Mouse (Mus musculus): ENCODE measurements around the gene Dis3l. TPM values are rescaled to one million over a fixed set of nuclear protein-coding genes. Genes with fewer than 3 reads are reported as not detected.
"Not testable (repeated sequence)": the region's sequence is repeated elsewhere in the genome, so short reads cannot be mapped to it uniquely, and the experiment has no call there.

Gene Dis3l
- total and polyA plus RNA-seq, 2 experiments from 2014 or later: 18.1 to 18.5 TPM

DNA sequence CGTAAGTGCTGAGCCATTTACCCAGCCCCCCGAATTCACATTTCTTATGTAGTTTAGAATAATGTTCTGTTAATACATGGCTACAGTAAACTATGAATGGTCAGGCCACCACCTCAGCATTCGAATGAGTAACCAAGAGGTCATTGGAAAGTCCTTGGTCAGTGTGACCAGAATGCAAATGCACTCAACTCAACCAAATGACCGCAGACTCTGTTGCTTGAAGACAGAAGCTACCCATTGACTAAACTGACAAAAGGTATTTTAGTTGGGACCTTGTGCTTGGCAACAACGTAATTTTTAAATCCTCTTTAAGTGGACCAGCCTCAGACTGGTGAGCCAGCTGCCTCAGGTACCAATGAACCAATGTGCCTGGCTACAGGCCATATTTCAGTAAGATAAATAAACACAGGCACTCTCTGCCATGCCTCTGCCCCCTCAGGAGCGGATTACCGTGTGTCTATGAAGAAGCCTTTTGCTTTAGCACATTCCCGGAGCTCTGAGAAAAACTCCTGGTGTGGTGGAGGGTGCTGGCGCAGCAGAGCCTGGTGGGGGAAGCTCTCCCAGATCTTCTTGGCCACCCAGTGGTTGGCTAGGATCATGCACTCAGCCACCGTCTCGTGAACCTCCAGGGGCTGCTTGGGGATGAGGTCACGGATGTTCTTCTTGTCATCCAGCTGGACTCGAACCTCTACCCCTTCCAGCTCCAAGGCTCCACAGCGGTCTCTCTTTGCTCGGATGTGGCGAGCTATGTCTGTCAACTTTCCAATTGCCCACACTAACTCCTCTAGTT is 29.9 kb downstream of the Dis3l start:
- TF ChIP-seq CTCF (IDR thresholded peaks at IDR 0.05): peak; percentile 49; the same call in 1 of the 2 replicates
- Histone ChIP-seq H3K27me3 (ENCODE audit: insufficient read depth, low read length) (no peaks in the 10 kb centered on the region), H3K4me1 (ENCODE audit: insufficient read depth, low read length) (no peaks in the 10 kb centered on the region), H3K4me2 (ENCODE audit: low read depth, low read length, poor library complexity, severe bottlenecking) (no peak overlapping the region), H3K36me3 (ENCODE audit: insufficient read depth, low read length) (peaks cover 19% of the 10 kb centered on the region), H3K9ac (replicated peaks; ENCODE audit: low read length, poor library complexity, severe bottlenecking) (no peak overlapping the region), H3K4me3 (ENCODE audit: low read depth, low read length) (no peak overlapping the region), H3K27ac (ENCODE audit: low read depth, low read length) (no peak overlapping the region), H3K9me3 (ENCODE audit: low read length) (no peaks in the 10 kb centered on the region)
- ATAC-seq (ENCODE audit: low FRiP score) (no peak), DNase-seq (ENCODE audit: low spot score) (peak; percentile 15)
- 82% methylated on average over 16 of the region's 16 CpGs for WGBS

DNA sequence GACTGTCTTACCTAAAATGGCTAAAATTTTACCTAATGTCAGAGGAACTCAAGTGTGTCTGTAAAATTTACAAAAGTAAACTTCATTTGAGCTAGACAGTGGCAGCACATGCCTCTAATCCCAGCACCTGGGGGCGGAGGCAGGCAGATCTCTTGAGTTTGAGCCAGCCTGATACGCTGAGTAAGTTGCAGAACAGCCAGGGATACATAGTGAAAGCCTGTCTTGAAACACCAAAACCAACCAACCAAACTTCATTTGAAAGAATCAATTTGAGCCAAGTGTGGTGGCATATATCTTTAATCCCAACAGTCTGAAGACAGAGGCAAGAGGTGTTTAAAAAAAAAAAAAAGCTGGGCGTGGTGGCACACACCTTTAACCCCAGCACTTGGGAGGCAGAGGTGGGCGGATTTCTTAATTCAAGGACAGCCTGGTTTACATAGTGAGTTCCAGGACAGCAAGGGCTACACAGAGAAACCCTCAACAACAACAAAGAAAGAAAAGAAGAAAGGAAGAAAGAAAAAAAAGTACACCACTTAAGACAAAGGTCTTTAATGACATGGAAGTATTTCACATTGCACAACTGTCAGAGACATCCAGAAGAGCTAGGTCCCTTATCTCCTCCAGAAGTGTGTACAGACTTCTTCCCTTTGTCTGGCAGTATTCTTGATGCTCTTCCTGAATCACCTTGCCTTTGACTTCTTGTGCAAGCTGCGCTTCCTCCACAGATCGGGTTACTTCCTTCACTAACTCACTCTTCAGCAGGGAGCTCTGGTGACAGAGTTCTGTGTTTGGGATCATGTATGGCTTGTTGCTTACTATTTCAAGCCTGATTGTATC is 34.4 kb downstream of the Dis3l start:
- no peaks in the 10 kb centered on the region for H3K27me3 ChIP-seq (ENCODE audit: insufficient read depth, low read length)
- 91% methylated on average over 6 of the region's 6 CpGs for WGBS
- no peak for TF ChIP-seq CTCF (IDR thresholded peaks at IDR 0.05)
- H3K9ac ChIP-seq (replicated peaks; ENCODE audit: low read length, poor library complexity, severe bottlenecking): no peak overlapping the region
- no peaks in the 10 kb centered on the region for H3K4me1 ChIP-seq (ENCODE audit: insufficient read depth, low read length)
- no peak for DNase-seq (ENCODE audit: low spot score)
- no peak overlapping the region for H3K4me3 ChIP-seq (ENCODE audit: low read depth, low read length)
- no peak overlapping the region for H3K4me2 ChIP-seq (ENCODE audit: low read depth, low read length, poor library complexity, severe bottlenecking)
- no peak overlapping the region for H3K27ac ChIP-seq (ENCODE audit: low read depth, low read length)
- no peak for ATAC-seq (ENCODE audit: low FRiP score)
- H3K36me3 ChIP-seq (ENCODE audit: insufficient read depth, low read length): peaks cover 12% of the 10 kb centered on the region; the same call in 1 of the 2 replicates
- no peaks in the 10 kb centered on the region for H3K9me3 ChIP-seq (ENCODE audit: low read length)

DNA sequence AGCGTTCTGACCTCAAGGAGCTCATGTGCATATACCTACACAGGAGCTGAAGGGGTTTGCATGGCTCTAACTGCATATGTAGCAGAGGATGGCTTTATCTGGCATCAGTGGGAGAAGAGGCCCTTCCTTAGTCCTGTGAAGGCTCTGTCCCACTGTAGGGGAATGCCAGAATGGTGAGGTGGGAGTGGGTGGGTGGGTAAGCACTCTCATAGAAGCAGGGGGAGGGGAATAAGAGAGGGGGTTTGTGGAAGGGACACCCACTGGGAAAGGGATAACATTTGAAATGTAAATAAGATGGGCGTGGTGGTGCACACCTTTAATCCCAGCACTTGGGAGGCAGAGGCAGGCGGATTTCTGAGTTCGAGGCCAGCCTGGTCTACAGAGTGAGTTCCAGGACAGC is 38.0 kb downstream of the Dis3l start:
- DNase-seq (ENCODE audit: low spot score); H3K9me3 ChIP-seq (ENCODE audit: low read length); H3K27me3 ChIP-seq (ENCODE audit: insufficient read depth, low read length); H3K4me3 ChIP-seq (ENCODE audit: low read depth, low read length); H3K9ac ChIP-seq (replicated peaks; ENCODE audit: low read length, poor library complexity, severe bottlenecking); H3K27ac ChIP-seq (ENCODE audit: low read depth, low read length); H3K4me1 ChIP-seq (ENCODE audit: insufficient read depth, low read length); H3K4me2 ChIP-seq (ENCODE audit: low read depth, low read length, poor library complexity, severe bottlenecking); ATAC-seq (ENCODE audit: low FRiP score): not testable (repeated sequence)
- peaks cover 11% of the 10 kb centered on the region; the same call in 1 of the 2 replicates for H3K36me3 ChIP-seq (ENCODE audit: insufficient read depth, low read length)
- WGBS: 93% methylated on average over 3 of the region's 4 CpGs

DNA sequence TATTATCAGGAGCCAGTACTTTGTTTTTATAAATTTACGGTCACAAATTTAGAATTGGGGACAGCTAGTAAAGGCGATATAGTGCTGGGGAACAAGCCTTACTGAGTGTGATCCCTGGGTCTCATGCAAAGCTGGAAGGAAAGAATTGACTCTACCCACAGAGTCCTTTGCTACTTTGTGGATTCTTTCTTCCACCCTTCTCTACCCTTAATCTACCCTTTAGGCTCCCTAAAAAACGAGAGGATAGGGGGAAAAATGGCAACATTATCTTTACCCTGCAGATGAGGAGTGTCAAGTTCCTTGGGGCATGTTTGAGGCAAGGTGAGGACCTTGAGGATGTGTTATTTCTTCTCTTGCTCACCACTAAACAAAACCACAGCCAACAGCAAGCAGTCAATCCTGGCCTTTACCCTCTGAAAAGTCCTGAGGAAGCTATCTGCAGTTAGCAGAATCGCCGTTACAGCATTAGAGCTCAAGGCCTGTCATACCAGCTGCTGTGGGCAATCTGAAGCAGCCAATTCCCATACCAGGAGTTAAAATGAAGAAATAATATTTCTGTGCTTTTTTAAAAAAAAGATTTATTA is 58.6 kb downstream of the Dis3l start:
- peak overlapping the region; percentile 56 for H3K4me2 ChIP-seq (ENCODE audit: low read depth, low read length, poor library complexity, severe bottlenecking)
- ATAC-seq (ENCODE audit: low FRiP score) (no peak), DNase-seq (ENCODE audit: low spot score) (no peak)
- no peaks in the 10 kb centered on the region for H3K27me3 ChIP-seq (ENCODE audit: insufficient read depth, low read length)
- H3K36me3 ChIP-seq (ENCODE audit: insufficient read depth, low read length): no peaks in the 10 kb centered on the region
- 62% methylated on average over 5 of the region's 5 CpGs for WGBS
- H3K9ac ChIP-seq (replicated peaks; ENCODE audit: low read length, poor library complexity, severe bottlenecking): peak overlapping the region; percentile 75; the same call in 1 of the 2 replicates
- peaks cover 8% of the 10 kb centered on the region; the same call in 1 of the 2 replicates for H3K4me1 ChIP-seq (ENCODE audit: insufficient read depth, low read length)
- H3K4me3 ChIP-seq (ENCODE audit: low read depth, low read length): peak overlapping the region; percentile 68; the same call in 1 of the 2 replicates
- no peaks in the 10 kb centered on the region for H3K9me3 ChIP-seq (ENCODE audit: low read length)
- no peak for TF ChIP-seq CTCF (IDR thresholded peaks at IDR 0.05)
- no peak overlapping the region for H3K27ac ChIP-seq (ENCODE audit: low read depth, low read length)

DNA sequence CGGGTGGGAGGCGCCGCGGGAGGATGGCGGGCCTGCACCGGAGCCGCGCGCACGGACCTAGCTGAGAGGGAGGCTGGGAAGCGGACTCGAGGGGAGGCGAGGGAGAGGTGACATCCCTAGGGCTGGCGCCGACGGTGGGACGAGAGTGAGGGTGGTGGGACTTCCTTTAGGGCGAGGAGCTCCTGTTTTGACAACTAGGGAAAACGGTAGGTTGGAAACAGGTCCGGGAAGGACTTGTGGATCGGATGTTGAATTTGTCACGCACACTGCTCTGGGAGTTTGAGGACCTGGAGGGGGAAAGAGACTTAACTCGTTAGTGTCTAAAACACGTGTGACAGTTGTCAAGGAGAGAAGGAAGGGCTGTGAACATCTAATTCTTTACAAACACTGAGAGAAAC is 59.3 kb downstream of the Dis3l start:
- Histone ChIP-seq H3K36me3 (ENCODE audit: insufficient read depth, low read length) (no peaks in the 10 kb centered on the region), H3K27me3 (ENCODE audit: insufficient read depth, low read length) (no peaks in the 10 kb centered on the region), H3K4me2 (ENCODE audit: low read depth, low read length, poor library complexity, severe bottlenecking) (peak overlapping the region; percentile 56), H3K9me3 (ENCODE audit: low read length) (no peaks in the 10 kb centered on the region), H3K4me1 (ENCODE audit: insufficient read depth, low read length) (peaks cover 8% of the 10 kb centered on the region; the same call in 1 of the 2 replicates), H3K27ac (ENCODE audit: low read depth, low read length) (peak overlapping the region; percentile 80), H3K4me3 (ENCODE audit: low read depth, low read length) (peak overlapping the region; percentile 68), H3K9ac (replicated peaks; ENCODE audit: low read length, poor library complexity, severe bottlenecking) (peak overlapping the region; percentile 75)
- WGBS: under 1% methylated on average over 23 of the region's 24 CpGs
- DNase-seq (ENCODE audit: low spot score) (peak; percentile 31), ATAC-seq (ENCODE audit: low FRiP score) (peak; percentile 78)
- no peak for TF ChIP-seq CTCF (IDR thresholded peaks at IDR 0.05)
